In genomic region chr8:70695318-70696018, GRCm38 (mm10) we compare ENCODE assay signal across 8 mouse cellular contexts. TPM values are rescaled to one million over a fixed set of nuclear protein-coding genes. Genes with fewer than 3 reads are reported as not detected.
DNase-seq lines count a peak whose midpoint lies in the region; ATAC-seq and TF ChIP-seq lines count a peak whose summit lies in the region.

No protein-coding gene starts in this region.

- 43% methylated on average over 32 of the region's 32 CpGs for WGBS in midbrain, postnatal 0 days
- 38% methylated on average over 32 of the region's 32 CpGs for WGBS in midbrain, embryonic 15.5 days
- 29% methylated on average over 32 of the region's 32 CpGs for WGBS in embryonic facial prominence, embryonic 10.5 days
- 19% methylated on average over 32 of the region's 32 CpGs for WGBS in limb, embryonic 15.5 days
- 30% methylated on average over 32 of the region's 32 CpGs for WGBS in neural tube, embryonic 15.5 days

- H3K9ac ChIP-seq in midbrain, postnatal 0 days (replicated peaks; ENCODE audit: low read length, poor library complexity, severe bottlenecking) = no peak overlapping the region
- no peak overlapping the region for H3K9ac ChIP-seq in midbrain, embryonic 15.5 days
- no peak overlapping the region for H3K9ac ChIP-seq in limb, embryonic 15.5 days
- H3K9ac ChIP-seq in neural tube, embryonic 15.5 days (replicated peaks) = no peak overlapping the region

- no peak for DNase-seq in midbrain, postnatal 0 days (ENCODE audit: low spot score)
- DNase-seq in embryonic facial prominence, embryonic 10.5 days (ENCODE audit: low spot score) = peak; percentile 73
- peak; percentile 56 to 63 for DNase-seq in heart, postnatal 14 days
- DNase-seq in frontal cortex, adult 2 months (ENCODE audit: extremely low spot score in 1 of 2, low spot score in 1 of 2) = no peak
- no peak for DNase-seq in left cerebral cortex, adult 18-20 months (ENCODE audit: low spot score in 2 of 2)

- H3K27me3 ChIP-seq in midbrain, postnatal 0 days (ENCODE audit: insufficient read depth, low read length) = no peaks in the 10 kb centered on the region
- H3K27me3 ChIP-seq in midbrain, embryonic 15.5 days (replicated peaks) = no peaks in the 10 kb centered on the region
- peaks cover 10% of the 10 kb centered on the region for H3K27me3 ChIP-seq in embryonic facial prominence, embryonic 10.5 days (replicated peaks; ENCODE audit: low read depth, poor library complexity, severe bottlenecking)
- no peaks in the 10 kb centered on the region for H3K27me3 ChIP-seq in limb, embryonic 15.5 days
- no peaks in the 10 kb centered on the region for H3K27me3 ChIP-seq in neural tube, embryonic 15.5 days (replicated peaks)

- H3K4me1 ChIP-seq in midbrain, postnatal 0 days (ENCODE audit: insufficient read depth, low read length) = peaks cover 14% of the 10 kb centered on the region; the same call in 1 of the 2 replicates
- peaks cover 38% of the 10 kb centered on the region for H3K4me1 ChIP-seq in midbrain, embryonic 15.5 days
- H3K4me1 ChIP-seq in embryonic facial prominence, embryonic 10.5 days = peaks cover 72% of the 10 kb centered on the region
- H3K4me1 ChIP-seq in limb, embryonic 15.5 days = peaks cover 58% of the 10 kb centered on the region
- peaks cover 46% of the 10 kb centered on the region for H3K4me1 ChIP-seq in neural tube, embryonic 15.5 days

- TF ChIP-seq CTCF in midbrain, postnatal 0 days (IDR thresholded peaks at IDR 0.05) = no peak

- no peak overlapping the region for H3K4me2 ChIP-seq in midbrain, postnatal 0 days (ENCODE audit: low read depth, low read length, poor library complexity, severe bottlenecking)
- H3K4me2 ChIP-seq in midbrain, embryonic 15.5 days = no peak overlapping the region
- peak overlapping the region; percentile 54 for H3K4me2 ChIP-seq in limb, embryonic 15.5 days
- peak overlapping the region; percentile 60; the same call in 1 of the 2 replicates for H3K4me2 ChIP-seq in neural tube, embryonic 15.5 days

- no peak overlapping the region for H3K4me3 ChIP-seq in midbrain, postnatal 0 days (ENCODE audit: low read depth, low read length)
- no peak overlapping the region for H3K4me3 ChIP-seq in midbrain, embryonic 15.5 days
- H3K4me3 ChIP-seq in embryonic facial prominence, embryonic 10.5 days = peak overlapping the region; percentile 97
- H3K4me3 ChIP-seq in limb, embryonic 15.5 days = no peak overlapping the region
- H3K4me3 ChIP-seq in neural tube, embryonic 15.5 days (replicated peaks) = no peak overlapping the region

- no peak for ATAC-seq in midbrain, postnatal 0 days (ENCODE audit: low FRiP score)
- ATAC-seq in midbrain, embryonic 15.5 days (replicated peaks) = no peak
- no peak for ATAC-seq in limb, embryonic 15.5 days (ENCODE audit: insufficient number of reproducible peaks, low FRiP score, low TSS enrichment, low read depth)
- no peak for ATAC-seq in neural tube, embryonic 15.5 days (ENCODE audit: low FRiP score)

- no peaks in the 10 kb centered on the region for H3K9me3 ChIP-seq in midbrain, postnatal 0 days (ENCODE audit: low read length)
- H3K9me3 ChIP-seq in midbrain, embryonic 15.5 days = no peaks in the 10 kb centered on the region
- no peaks in the 10 kb centered on the region for H3K9me3 ChIP-seq in embryonic facial prominence, embryonic 10.5 days
- no peaks in the 10 kb centered on the region for H3K9me3 ChIP-seq in limb, embryonic 15.5 days
- H3K9me3 ChIP-seq in neural tube, embryonic 15.5 days (replicated peaks) = no peaks in the 10 kb centered on the region

- H3K27ac ChIP-seq in midbrain, postnatal 0 days (ENCODE audit: low read depth, low read length) = 0 out of 2 replicates have a peak overlapping the region, but pooled peaks have one; percentile 38
- H3K27ac ChIP-seq in midbrain, embryonic 15.5 days = no peak overlapping the region
- H3K27ac ChIP-seq in embryonic facial prominence, embryonic 10.5 days (replicated peaks) = peak overlapping the region; percentile 97
- H3K27ac ChIP-seq in limb, embryonic 15.5 days = peak overlapping the region; percentile 98
- H3K27ac ChIP-seq in neural tube, embryonic 15.5 days (replicated peaks) = peak overlapping the region; percentile 66; the same call in 1 of the 2 replicates

- intact Hi-C loops in heart, postnatal 14 days (cut with DNase I) = loop anchor here (2.0 kb wide), 1 partner anchor 21 kb away; no protein-coding TSS in a partner anchor

- no peaks in the 10 kb centered on the region for H3K36me3 ChIP-seq in midbrain, postnatal 0 days (ENCODE audit: insufficient read depth, low read length)
- no peaks in the 10 kb centered on the region for H3K36me3 ChIP-seq in midbrain, embryonic 15.5 days (replicated peaks)
- H3K36me3 ChIP-seq in embryonic facial prominence, embryonic 10.5 days (replicated peaks) = no peaks in the 10 kb centered on the region
- no peaks in the 10 kb centered on the region for H3K36me3 ChIP-seq in limb, embryonic 15.5 days
- H3K36me3 ChIP-seq in neural tube, embryonic 15.5 days = no peaks in the 10 kb centered on the region

RNA-seq across cellular contexts. Expression of gene Jund, which starts 3.3 kb away (rescaled TPM):
- 470 and 553 TPM in 2 replicates for total RNA-seq in midbrain, postnatal 0 days (2014; rRNA removed)
- polyA plus RNA-seq in midbrain, postnatal 0 days (2015; fragmentation: Nextera tagmentation; extraction: Ambion mirVana) = 91.0 and 99.3 TPM in 2 replicates
- polyA plus RNA-seq in midbrain, embryonic 15.5 days (2015; fragmentation: Nextera tagmentation; extraction: Ambion mirVana) = 83.0 and 94.4 TPM in 2 replicates
- polyA plus RNA-seq in embryonic facial prominence, embryonic 10.5 days (2016; fragmentation: Nextera tagmentation; extraction: Ambion mirVana) = 58.7 and 61.7 TPM in 2 replicates
- 100 to 1,000 TPM; 159 to 162 TPM for total RNA-seq in heart, postnatal 14 days (2021)
- 69.8 and 81.5 TPM in 2 replicates for polyA plus RNA-seq in limb, embryonic 15.5 days (2015; fragmentation: Nextera tagmentation; extraction: Ambion mirVana)
- polyA plus RNA-seq in neural tube, embryonic 15.5 days (2015; fragmentation: Nextera tagmentation; extraction: Ambion mirVana) = 73.7 and 82.7 TPM in 2 replicates
- 226 and 228 TPM in 2 replicates for polyA plus RNA-seq in frontal cortex, adult 2 months (2012; rRNA removed)
- 100 to 1,000 TPM; 221 to 289 TPM for total RNA-seq in left cerebral cortex, adult 18-20 months (2021)

RNA-seq across cellular contexts. Expression of gene Iqcn, which starts 7.8 kb away (rescaled TPM):
- total RNA-seq in midbrain, postnatal 0 days (2014; rRNA removed) = 0.22 TPM in 1 of 2 replicates, not detected in the other
- polyA plus RNA-seq in midbrain, postnatal 0 days (2015; fragmentation: Nextera tagmentation; extraction: Ambion mirVana) = 0.06 and 0.07 TPM in 2 replicates
- 0.05 and 0.14 TPM in 2 replicates for polyA plus RNA-seq in midbrain, embryonic 15.5 days (2015; fragmentation: Nextera tagmentation; extraction: Ambion mirVana)
- 0.05 TPM in 1 of 2 replicates, not detected in the other for polyA plus RNA-seq in embryonic facial prominence, embryonic 10.5 days (2016; fragmentation: Nextera tagmentation; extraction: Ambion mirVana)
- under 1 TPM; 0.10 to 0.12 TPM for total RNA-seq in heart, postnatal 14 days (2021)
- polyA plus RNA-seq in limb, embryonic 15.5 days (2015; fragmentation: Nextera tagmentation; extraction: Ambion mirVana) = 0.04 TPM in 2 replicates
- 0.04 and 0.09 TPM in 2 replicates for polyA plus RNA-seq in neural tube, embryonic 15.5 days (2015; fragmentation: Nextera tagmentation; extraction: Ambion mirVana)
- polyA plus RNA-seq in frontal cortex, adult 2 months (2012; rRNA removed) = 0.32 and 0.40 TPM in 2 replicates
- under 1 TPM; 0.09 to 0.16 TPM for total RNA-seq in left cerebral cortex, adult 18-20 months (2021)

RNA-seq across cellular contexts. Expression of gene Lsm4, which starts 22.4 kb away (rescaled TPM):
- 140 and 312 TPM in 2 replicates for total RNA-seq in midbrain, postnatal 0 days (2014; rRNA removed)
- 157 and 169 TPM in 2 replicates for polyA plus RNA-seq in midbrain, postnatal 0 days (2015; fragmentation: Nextera tagmentation; extraction: Ambion mirVana)
- polyA plus RNA-seq in midbrain, embryonic 15.5 days (2015; fragmentation: Nextera tagmentation; extraction: Ambion mirVana) = 175 and 193 TPM in 2 replicates
- polyA plus RNA-seq in embryonic facial prominence, embryonic 10.5 days (2016; fragmentation: Nextera tagmentation; extraction: Ambion mirVana) = 347 and 351 TPM in 2 replicates
- 10 to 100 TPM; 75.0 to 76.5 TPM for total RNA-seq in heart, postnatal 14 days (2021)
- polyA plus RNA-seq in limb, embryonic 15.5 days (2015; fragmentation: Nextera tagmentation; extraction: Ambion mirVana) = 199 and 201 TPM in 2 replicates
- 191 and 206 TPM in 2 replicates for polyA plus RNA-seq in neural tube, embryonic 15.5 days (2015; fragmentation: Nextera tagmentation; extraction: Ambion mirVana)
- polyA plus RNA-seq in frontal cortex, adult 2 months (2012; rRNA removed) = 113 and 128 TPM in 2 replicates
- total RNA-seq in left cerebral cortex, adult 18-20 months (2021) = 10 to 100 TPM; 65.0 to 70.9 TPM

RNA-seq across cellular contexts. Expression of gene Gm3336, which starts 22.9 kb away (rescaled TPM):
- not detected in 2 replicates for total RNA-seq in midbrain, postnatal 0 days (2014; rRNA removed)
- polyA plus RNA-seq in midbrain, postnatal 0 days (2015; fragmentation: Nextera tagmentation; extraction: Ambion mirVana) = not detected in 2 replicates
- polyA plus RNA-seq in midbrain, embryonic 15.5 days (2015; fragmentation: Nextera tagmentation; extraction: Ambion mirVana) = not detected in 2 replicates
- polyA plus RNA-seq in embryonic facial prominence, embryonic 10.5 days (2016; fragmentation: Nextera tagmentation; extraction: Ambion mirVana) = not detected in 2 replicates
- total RNA-seq in heart, postnatal 14 days (2021) = not detected
- not detected in 2 replicates for polyA plus RNA-seq in limb, embryonic 15.5 days (2015; fragmentation: Nextera tagmentation; extraction: Ambion mirVana)
- polyA plus RNA-seq in neural tube, embryonic 15.5 days (2015; fragmentation: Nextera tagmentation; extraction: Ambion mirVana) = not detected in 2 replicates
- 0.12 TPM in 1 of 2 replicates, not detected in the other for polyA plus RNA-seq in frontal cortex, adult 2 months (2012; rRNA removed)
- total RNA-seq in left cerebral cortex, adult 18-20 months (2021) = not detected

RNA-seq across cellular contexts. Expression of gene Pde4c, which starts 28.1 kb away (rescaled TPM):
- 0.77 and 1.5 TPM in 2 replicates for total RNA-seq in midbrain, postnatal 0 days (2014; rRNA removed)
- polyA plus RNA-seq in midbrain, postnatal 0 days (2015; fragmentation: Nextera tagmentation; extraction: Ambion mirVana) = 0.21 and 0.39 TPM in 2 replicates
- 0.15 and 0.46 TPM in 2 replicates for polyA plus RNA-seq in midbrain, embryonic 15.5 days (2015; fragmentation: Nextera tagmentation; extraction: Ambion mirVana)
- 0.20 and 0.69 TPM in 2 replicates for polyA plus RNA-seq in embryonic facial prominence, embryonic 10.5 days (2016; fragmentation: Nextera tagmentation; extraction: Ambion mirVana)
- 1 to 10 TPM; 4.5 to 4.6 TPM for total RNA-seq in heart, postnatal 14 days (2021)
- 0.05 and 0.16 TPM in 2 replicates for polyA plus RNA-seq in limb, embryonic 15.5 days (2015; fragmentation: Nextera tagmentation; extraction: Ambion mirVana)
- 0.17 and 0.40 TPM in 2 replicates for polyA plus RNA-seq in neural tube, embryonic 15.5 days (2015; fragmentation: Nextera tagmentation; extraction: Ambion mirVana)
- polyA plus RNA-seq in frontal cortex, adult 2 months (2012; rRNA removed) = 4.6 and 5.1 TPM in 2 replicates
- 1 to 10 TPM; 1.6 to 3.4 TPM for total RNA-seq in left cerebral cortex, adult 18-20 months (2021)

Comparison
In these comparisons a context has a peak if more than half of its experiments do, and no peak if none do; other contexts are left out.
1. DNase-seq: peak in embryonic facial prominence, embryonic 10.5 days (single experiment) and heart, postnatal 14 days (2 of 2); none in midbrain, postnatal 0 days (single experiment), frontal cortex, adult 2 months (0 of 2) and left cerebral cortex, adult 18-20 months (0 of 2).
2. H3K4me2 ChIP-seq: peak in limb, embryonic 15.5 days (single experiment) and neural tube, embryonic 15.5 days (single experiment); none in midbrain, postnatal 0 days (single experiment) and midbrain, embryonic 15.5 days (single experiment).